Mouse (Mus musculus): ENCODE results near the gene Slc25a48.
A peak's percentile ranks its signal among the peaks of the same experiment; 100 is the strongest.

Gene Slc25a48

GRCm38 (mm10) chr13:56438211-56439075, at the start of gene Slc25a48:
Gene Slc25a48, plus strand, starts transcription at chr13:56438355.
- no peak for DNase-seq

GRCm38 (mm10) chr13:56397572-56397971, 40.6 kb upstream of the Slc25a48 start:
- DNase-seq = no peak

- no peak for DNase-seq
Measured at GRCm38 (mm10) chr13:56401186-56401585, 37.0 kb upstream of the Slc25a48 start.

GRCm38 (mm10) chr13:56403381-56404086, 34.6 kb upstream of the Slc25a48 start:
- no peak for DNase-seq

GRCm38 (mm10) chr13:56404511-56405140, 33.5 kb upstream of the Slc25a48 start:
- no peak for DNase-seq

GRCm38 (mm10) chr13:56412286-56412873, 25.8 kb upstream of the Slc25a48 start:
- DNase-seq = no peak

GRCm38 (mm10) chr13:56418685-56419483, 19.3 kb upstream of the Slc25a48 start:
- DNase-seq = no peak

- no peak for DNase-seq
Measured at GRCm38 (mm10) chr13:56419538-56419937, 18.6 kb upstream of the Slc25a48 start.

- peak; percentile 16 to 37 for DNase-seq
Measured at GRCm38 (mm10) chr13:56422072-56422723, 16.0 kb upstream of the Slc25a48 start.

- no peak for DNase-seq
Measured at GRCm38 (mm10) chr13:56425931-56426330, 12.2 kb upstream of the Slc25a48 start.

- DNase-seq = no peak
Measured at GRCm38 (mm10) chr13:56426365-56426764, 11.8 kb upstream of the Slc25a48 start, which contains the start of gene Gm3045. Gene Gm3045, plus strand, starts transcription at chr13:56426594.

- peak; percentile 41 to 43 for DNase-seq
Measured at GRCm38 (mm10) chr13:56428724-56429500, 9.2 kb upstream of the Slc25a48 start.

- no peak for DNase-seq
Measured at GRCm38 (mm10) chr13:56432496-56432895, 5.7 kb upstream of the Slc25a48 start.

GRCm38 (mm10) chr13:56433466-56433865, 4.7 kb upstream of the Slc25a48 start:
- DNase-seq = peak; percentile 49 to 51

GRCm38 (mm10) chr13:56434311-56434751, 3.8 kb upstream of the Slc25a48 start:
- DNase-seq = no peak

- no peak for DNase-seq
Measured at GRCm38 (mm10) chr13:56435615-56436287, 2.4 kb upstream of the Slc25a48 start.

GRCm38 (mm10) chr13:56443411-56443810, 5.3 kb downstream of the Slc25a48 start:
- DNase-seq = no peak

GRCm38 (mm10) chr13:56444112-56444511, 6.0 kb downstream of the Slc25a48 start:
- DNase-seq = no peak

GRCm38 (mm10) chr13:56444996-56445395, 6.8 kb downstream of the Slc25a48 start:
- no peak for DNase-seq
